Mouse (Mus musculus) liver, postnatal 0 days (tissue): Measurements from ENCODE around the gene Pakap. TPM values are rescaled to one million over a fixed set of nuclear protein-coding genes. Genes with fewer than 3 reads are reported as not detected.

Experiments
- ATAC-seq: fragments of 200-750 bp; cut with Nextera tagmentation; 2 replicates; pipeline ENCODE4 v1.8.0; 2017; ENCODE audit warnings: mild to moderate bottlenecking, moderate library complexity
- DNase-seq: peaks from one replicate; pipeline ENCODE4 v3.0.0-alpha.2; 2016
- H3K27ac ChIP-seq: fragments of 300-500 bp; sonication (generic); 2 replicates; pipeline ENCODE4 v1.5.1; 2014; ENCODE audit warnings: antibody characterized with exemption, moderate library complexity, mild to moderate bottlenecking, low read depth
- H3K27me3 ChIP-seq: fragments of 300-500 bp; sonication (generic); 2 replicates; pipeline ENCODE4 v1.6.1; 2014; ENCODE audit warnings: low read length, control low read depth, mixed read lengths; ENCODE audit not compliant: insufficient read depth
- H3K36me3 ChIP-seq: fragments of 300-500 bp; sonication (generic); replicated peaks from 2 replicates; pipeline ENCODE4 v1.6.1; 2014; ENCODE audit warnings: mild to moderate bottlenecking, control low read depth, low read length, moderate library complexity, mixed read lengths; ENCODE audit not compliant: insufficient read depth
- H3K4me1 ChIP-seq: fragments of 300-500 bp; sonication (generic); 2 replicates; pipeline ENCODE4 v1.6.1; 2014; ENCODE audit warnings: antibody characterized with exemption, mild to moderate bottlenecking, control low read depth; ENCODE audit not compliant: insufficient read depth
- H3K4me2 ChIP-seq: fragments of 300-500 bp; sonication (generic); 2 replicates; pipeline ENCODE4 v1.6.1; 2014; ENCODE audit warnings: low read depth, mild to moderate bottlenecking, low read length, moderate library complexity, mixed read lengths
- H3K4me3 ChIP-seq: fragments of 300-500 bp; sonication (generic); 2 replicates; pipeline ENCODE4 v1.5.1; 2014; ENCODE audit warnings: low read depth, low read length
- H3K9ac ChIP-seq: fragments of 300-500 bp; sonication (generic); replicated peaks from 2 replicates; pipeline ENCODE4 v1.6.1; 2014; ENCODE audit warnings: mild to moderate bottlenecking, moderate library complexity
- H3K9me3 ChIP-seq: fragments of 300-500 bp; sonication (generic); 2 replicates; pipeline ENCODE4 v1.6.1; 2016; ENCODE audit warnings: mild to moderate bottlenecking, control low read depth, low read length, mixed read lengths
- CTCF ChIP-seq: sonication (generic); IDR thresholded peaks from 2 replicates; pipeline ENCODE4 v1.5.1; 2016; ENCODE audit warnings: antibody characterized with exemption, low read depth
- EP300 ChIP-seq: IDR thresholded peaks from 2 replicates; pipeline ENCODE4 v1.6.1; 2016; ENCODE audit warnings: antibody characterized with exemption, low read depth, mild to moderate bottlenecking
- WGBS: fragments of 180-500 bp; shearing (Covaris S2); extraction: QIAGEN DNeasy Blood & Tissue Kit; methylation state at CpG from one replicate; pipeline ENCODE4 v1.1.7; 2014; ENCODE audit not compliant: insufficient replicate concordance; 5-methylcytosine and 5-hydroxymethylcytosine counted together
- polyA plus RNA-seq: library from polyadenylated mRNA; unstranded; fragments of >200 nt; fragmentation: Nextera tagmentation; extraction: Ambion mirVana; gene quantifications from 2 replicates; pipeline ENCODE4 v1.2.1, GENCODE M21; 2015

Pakap gene
- polyA plus RNA-seq, 1 experiment from 2014 or later, result 0.79 TPM

- Histone ChIP-seq H3K9ac (no peak overlapping the region), H3K4me3 (no peak overlapping the region), H3K4me2 (no peak overlapping the region), H3K36me3 (no peaks in the 10 kb centered on the region), H3K9me3 (no peaks in the 10 kb centered on the region), H3K27me3 (no peaks in the 10 kb centered on the region), H3K4me1 (no peaks in the 10 kb centered on the region), H3K27ac (no peak overlapping the region)
- ATAC-seq (no peak), DNase-seq (peak; percentile 83)
- TF ChIP-seq CTCF (peak; percentile 94), EP300 (no peak)
- WGBS, result 15% methylated on average over 6 of the region's 6 CpGs
Observed at GRCm38 (mm10) chr4:57879804-57880357, 311.9 kb downstream of the Pakap start.

DNA sequence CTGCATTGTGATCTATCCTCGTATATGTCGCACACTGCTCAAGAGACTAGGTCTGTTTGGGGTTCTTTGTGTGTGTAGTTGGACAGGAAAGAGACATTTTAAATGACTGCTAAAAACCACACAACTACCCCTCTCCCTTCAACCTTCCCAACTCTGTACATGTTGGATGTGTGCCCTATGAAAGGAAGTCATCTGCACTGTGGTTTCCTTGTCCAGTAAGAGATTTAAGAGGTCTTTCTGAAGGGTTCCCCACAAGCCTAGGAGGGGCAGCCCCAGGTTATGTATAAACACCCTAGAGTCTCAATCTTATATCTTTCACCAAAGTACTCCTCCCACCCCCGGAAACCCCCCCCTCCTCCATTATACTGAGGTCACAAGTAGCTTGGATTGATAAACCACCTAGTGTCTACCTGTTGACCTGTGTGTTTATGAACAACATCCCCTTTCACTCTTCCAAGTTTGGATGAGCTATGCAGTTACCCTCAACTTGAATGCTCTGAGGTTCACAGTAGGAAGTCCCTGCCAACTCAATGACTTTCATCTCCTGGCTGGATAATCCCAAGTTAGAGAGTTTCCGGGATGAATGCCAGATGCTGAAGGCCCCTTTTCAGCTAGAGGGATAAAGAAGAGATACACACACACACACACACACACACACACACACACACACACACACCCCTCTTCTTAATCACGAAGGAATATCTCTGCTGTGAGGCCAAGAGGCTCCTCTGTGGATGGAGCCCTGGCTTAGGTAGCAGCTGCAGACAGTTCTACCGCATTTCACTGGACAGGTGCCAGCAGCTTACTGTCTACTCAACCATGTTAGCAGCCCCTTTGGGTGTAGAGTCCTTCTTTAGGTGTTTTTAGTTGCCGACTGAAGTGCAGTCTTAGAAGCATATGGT, 315.8 kb downstream of the Pakap start:
- no peaks in the 10 kb centered on the region for H3K27me3 ChIP-seq
- DNase-seq (no peak), ATAC-seq (no peak)
- WGBS, result 46% methylated on average over 7 of the region's 7 CpGs
- H3K9ac ChIP-seq, result no peak overlapping the region
- no peaks in the 10 kb centered on the region for H3K36me3 ChIP-seq
- H3K9me3 ChIP-seq, result no peaks in the 10 kb centered on the region
- peaks cover 7% of the 10 kb centered on the region; the same call in 1 of the 2 replicates for H3K4me1 ChIP-seq
- TF ChIP-seq EP300 (no peak), CTCF (no peak)
- H3K4me2 ChIP-seq, result no peak overlapping the region
- H3K27ac ChIP-seq, result no peak overlapping the region
- H3K4me3 ChIP-seq, result no peak overlapping the region

DNA sequence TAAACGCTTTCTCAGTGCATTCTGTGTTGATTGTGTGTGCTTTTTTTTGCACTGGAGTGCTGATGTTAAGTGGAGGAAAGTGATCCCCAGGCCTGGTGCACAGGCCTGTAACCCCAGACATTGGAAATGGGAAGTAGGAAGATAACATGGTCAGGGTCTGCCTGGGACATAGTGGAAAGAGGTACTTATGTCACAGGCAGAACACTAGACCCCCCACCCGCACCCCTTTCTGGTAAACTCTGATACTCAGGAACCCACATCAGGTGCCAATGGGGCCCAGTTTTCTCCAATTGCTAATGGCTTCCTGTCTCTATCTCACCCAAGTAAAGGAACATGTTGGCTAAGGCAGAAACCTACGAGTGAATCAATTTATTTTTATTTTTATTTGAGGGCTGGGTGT, 316.5 kb downstream of the Pakap start:
- no peak for ATAC-seq
- no peaks in the 10 kb centered on the region for H3K36me3 ChIP-seq
- H3K9me3 ChIP-seq, result no peaks in the 10 kb centered on the region
- H3K9ac ChIP-seq, result no peak overlapping the region
- no peak overlapping the region for H3K4me2 ChIP-seq
- 62% methylated on average over 3 of the region's 3 CpGs for WGBS
- peaks cover 7% of the 10 kb centered on the region; the same call in 1 of the 2 replicates for H3K4me1 ChIP-seq
- TF ChIP-seq CTCF (no peak), EP300 (no peak)
- H3K27ac ChIP-seq, result no peak overlapping the region
- no peak overlapping the region for H3K4me3 ChIP-seq
- H3K27me3 ChIP-seq, result no peaks in the 10 kb centered on the region
- no peak for DNase-seq

- 65% methylated on average over 2 of the region's 2 CpGs for WGBS
- peaks cover 7% of the 10 kb centered on the region; the same call in 1 of the 2 replicates for H3K4me1 ChIP-seq
- TF ChIP-seq CTCF (no peak), EP300 (no peak)
- H3K9me3 ChIP-seq, result no peaks in the 10 kb centered on the region
- ATAC-seq, result no peak
- no peak overlapping the region for H3K4me2 ChIP-seq
- DNase-seq, result no peak
- no peaks in the 10 kb centered on the region for H3K27me3 ChIP-seq
- H3K9ac ChIP-seq, result no peak overlapping the region
- no peak overlapping the region for H3K4me3 ChIP-seq
- no peak overlapping the region for H3K27ac ChIP-seq
- no peaks in the 10 kb centered on the region for H3K36me3 ChIP-seq
Observed at GRCm38 (mm10) chr4:57885186-57885585, 317.2 kb downstream of the Pakap start.

DNA sequence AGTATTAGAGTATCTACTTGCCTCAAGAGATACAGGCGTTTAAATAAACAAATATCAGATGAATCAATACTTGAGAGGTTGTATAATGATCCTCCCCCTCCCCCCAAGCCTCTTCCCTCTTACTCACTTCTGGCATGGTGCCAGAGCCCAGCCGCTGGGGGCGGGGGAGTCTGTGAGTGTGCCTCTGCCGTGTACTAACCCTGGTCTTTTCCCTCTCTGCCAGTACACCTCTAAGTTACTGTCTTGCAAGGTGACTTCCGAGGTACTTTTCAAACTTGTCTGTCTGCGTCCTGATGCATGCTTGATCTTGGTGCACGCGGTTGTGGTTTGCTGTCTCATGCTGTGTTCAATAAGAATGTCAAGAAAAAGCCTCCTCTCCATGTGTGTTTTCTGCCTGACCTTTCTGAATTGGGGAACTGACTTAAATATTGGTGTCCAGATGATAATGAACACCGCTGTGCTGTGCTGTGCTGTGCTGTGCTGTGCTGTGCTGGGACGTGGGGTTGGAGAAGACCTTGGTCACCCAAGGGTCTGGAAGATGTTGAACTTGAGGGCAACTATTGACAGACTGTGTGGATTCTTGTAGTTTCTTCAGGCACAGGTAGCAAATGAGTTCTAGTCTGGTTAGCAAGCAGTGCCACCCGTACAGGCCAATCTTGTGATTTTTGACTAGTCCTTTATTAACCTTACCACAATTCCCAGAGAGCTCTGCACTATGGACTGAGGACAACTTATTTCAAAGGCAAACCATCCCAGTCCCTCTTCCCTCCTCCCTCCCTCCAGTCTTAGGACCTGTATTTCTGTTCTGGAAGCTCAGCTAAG, 318.3 kb downstream of the Pakap start:
- Histone ChIP-seq H3K27me3 (no peaks in the 10 kb centered on the region), H3K36me3 (no peaks in the 10 kb centered on the region), H3K4me2 (no peak overlapping the region), H3K4me1 (peaks cover 7% of the 10 kb centered on the region; the same call in 1 of the 2 replicates), H3K9ac (no peak overlapping the region), H3K27ac (no peak overlapping the region), H3K4me3 (no peak overlapping the region), H3K9me3 (no peaks in the 10 kb centered on the region)
- DNase-seq (peak; percentile 44), ATAC-seq (no peak)
- 27% methylated on average over 11 of the region's 11 CpGs for WGBS
- TF ChIP-seq EP300 (no peak), CTCF (no peak)

GRCm38 (mm10) chr4:57886888-57887230, 318.9 kb downstream of the Pakap start:
- DNase-seq, result no peak
- Histone ChIP-seq H3K4me1 (peaks cover 7% of the 10 kb centered on the region; the same call in 1 of the 2 replicates), H3K4me3 (no peak overlapping the region), H3K27me3 (no peaks in the 10 kb centered on the region), H3K27ac (no peak overlapping the region), H3K36me3 (no peaks in the 10 kb centered on the region), H3K9ac (no peak overlapping the region), H3K4me2 (no peak overlapping the region), H3K9me3 (no peaks in the 10 kb centered on the region)
- ATAC-seq, result no peak
- TF ChIP-seq CTCF, result no peak
- no peak for TF ChIP-seq EP300
- WGBS, result 78% methylated on average over 3 of the region's 3 CpGs
